Mouse (Mus musculus) megakaryocyte, embryonic 14.5 days (primary cell): ENCODE results near the gene Igsf3.

Experiments
- FLI1 ChIP-seq: IDR thresholded peaks from 2 replicates; pipeline ENCODE4 v1.6.1; 2012; ENCODE audit warnings: low read length, inconsistent platforms, mixed read lengths
- GATA1 ChIP-seq: IDR thresholded peaks from 3 replicates; pipeline ENCODE4 v1.6.1; 2012; ENCODE audit warnings: mixed read lengths, low read length, inconsistent platforms, borderline replicate concordance

DNA sequence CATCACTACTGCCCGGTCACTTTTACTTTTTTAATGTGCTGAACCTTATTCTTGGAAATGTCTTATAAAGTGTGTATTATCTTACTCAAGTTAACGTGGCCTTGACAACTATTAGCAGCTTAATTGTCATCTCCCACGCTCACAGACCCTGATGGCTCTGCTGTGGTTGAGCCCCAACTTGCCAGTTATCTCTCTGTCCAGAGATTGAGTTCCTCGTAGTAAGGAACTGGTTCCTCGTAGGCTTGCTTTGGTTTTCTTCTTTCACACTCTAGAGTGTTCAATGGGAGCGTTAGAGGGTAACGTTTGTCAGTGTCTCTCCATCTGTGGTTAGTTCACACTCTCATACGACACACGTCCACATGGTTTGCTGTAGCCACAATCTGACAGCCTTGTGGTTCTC is 92.8 kb downstream of the Igsf3 start:
- TF ChIP-seq GATA1 = no peak
- no peak for TF ChIP-seq FLI1
